Mouse (Mus musculus): ENCODE measurements around the gene Hoxc11. TPM values are rescaled to one million over a fixed set of nuclear protein-coding genes. Genes with fewer than 3 reads are reported as not detected.

Gene Hoxc11
- total RNA-seq, 2 experiments from 2014 or later, result not detected

Small RNAs within 50 kb of the gene (microRNA-seq; reads per million reads assigned to microRNA genes)
- 3.0 to 3.2 reads per million in 2 experiments for gene Mir196a-2

Other genes starting within 250 kb of the Hoxc11 start
- 10 to 100 TPM; 86.7 to 89.8 TPM for gene Calcoco1, start 232.2 kb upstream of the Hoxc11 start, total RNA-seq (2021)
- not detected for gene Hoxc13, start 33.3 kb upstream of the Hoxc11 start, total RNA-seq (2021)
- gene Hoxc12, start 17.7 kb upstream of the Hoxc11 start, total RNA-seq (2021), result not detected
- gene Hoxc10, start 12.4 kb downstream of the Hoxc11 start, total RNA-seq (2021), result not detected
- not detected for gene Hoxc5, start 13.0 kb downstream of the Hoxc11 start, total RNA-seq (2021)
- not detected for gene Hoxc9, start 22.0 kb downstream of the Hoxc11 start, total RNA-seq (2021)
- gene Hoxc8, start 36.2 kb downstream of the Hoxc11 start, total RNA-seq (2021), result not detected
- not detected for gene Hoxc6, start 43.8 kb downstream of the Hoxc11 start, total RNA-seq (2021)
- not detected for gene Hoxc4, start 64.5 kb downstream of the Hoxc11 start, total RNA-seq (2021)
- gene Smug1, start 212.7 kb downstream of the Hoxc11 start, total RNA-seq (2021), result 10 to 100 TPM; 20.9 to 22.5 TPM